Mouse (Mus musculus): Measurements from ENCODE around the gene Ldb3. TPM values are rescaled to one million over a fixed set of nuclear protein-coding genes. Genes with fewer than 3 reads are reported as not detected.
A peak's percentile ranks its signal among the peaks of the same experiment; 100 is the strongest.

Ldb3 gene
- polyA plus RNA-seq, 1 experiment from 2014 or later: 0.22 TPM

DNA sequence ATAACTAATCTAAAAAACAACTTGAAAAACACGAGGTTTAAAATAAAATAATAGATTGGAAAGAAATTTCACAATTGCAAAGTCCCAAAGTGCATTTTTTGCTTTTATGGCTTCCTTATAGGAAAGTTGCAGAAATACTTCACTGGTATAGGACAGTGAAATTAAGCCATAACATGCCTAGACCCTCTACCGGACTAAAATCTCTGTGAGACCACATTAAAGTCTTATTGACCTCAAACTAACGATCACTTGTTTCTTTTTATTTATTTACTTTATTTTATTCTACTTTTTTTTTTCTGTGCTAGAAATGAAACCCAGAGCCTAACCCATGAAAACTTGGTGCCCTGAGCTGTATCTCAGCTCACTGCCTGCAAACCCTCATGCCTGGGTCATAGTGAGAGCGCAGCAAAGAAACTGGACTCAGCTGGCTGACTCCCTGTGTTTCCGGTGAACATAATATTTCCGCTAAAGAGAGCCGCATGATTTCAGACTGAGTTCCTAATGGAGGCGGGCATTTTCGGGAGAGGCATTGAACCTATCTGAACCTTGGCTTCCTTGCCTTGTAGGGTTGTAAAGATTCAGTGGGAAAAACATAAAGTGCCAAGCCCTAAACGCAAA is 71.4 kb downstream of the Ldb3 start:
- Histone ChIP-seq H3K4me3 (no peak overlapping the region), H3K27me3 (no peaks in the 10 kb centered on the region), H3K27ac (no peak overlapping the region), H3K9ac (no peak overlapping the region), H3K9me3 (replicated peaks) (no peaks in the 10 kb centered on the region), H3K4me1 (no peaks in the 10 kb centered on the region), H3K36me3 (no peaks in the 10 kb centered on the region), H3K4me2 (replicated peaks) (no peak overlapping the region)
- no peak for ATAC-seq (ENCODE audit: low FRiP score)
- 86% methylated on average over 10 of the region's 10 CpGs for WGBS

- ATAC-seq (ENCODE audit: low FRiP score): no peak
- H3K27me3 ChIP-seq: no peaks in the 10 kb centered on the region
- no peak overlapping the region for H3K4me3 ChIP-seq
- no peak overlapping the region for H3K9ac ChIP-seq
- no peaks in the 10 kb centered on the region for H3K9me3 ChIP-seq (replicated peaks)
- no peaks in the 10 kb centered on the region for H3K36me3 ChIP-seq
- no peak overlapping the region for H3K4me2 ChIP-seq (replicated peaks)
- no peak overlapping the region for H3K27ac ChIP-seq
- 88% methylated on average over 5 of the region's 5 CpGs for WGBS
- H3K4me1 ChIP-seq: no peaks in the 10 kb centered on the region
Observed at GRCm38 (mm10) chr14:34515860-34516259, 72.6 kb downstream of the Ldb3 start.

GRCm38 (mm10) chr14:34514120-34514519 is 74.4 kb downstream of the Ldb3 start:
- Histone ChIP-seq H3K4me2 (replicated peaks) (no peak overlapping the region), H3K4me1 (peaks cover under 1% of the 10 kb centered on the region; the same call in 1 of the 2 replicates), H3K4me3 (no peak overlapping the region), H3K9ac (no peak overlapping the region), H3K27me3 (no peaks in the 10 kb centered on the region), H3K36me3 (no peaks in the 10 kb centered on the region), H3K9me3 (replicated peaks) (no peaks in the 10 kb centered on the region), H3K27ac (no peak overlapping the region)
- 52% methylated on average over 6 of the region's 6 CpGs for WGBS
- ATAC-seq (ENCODE audit: low FRiP score): no peak

- H3K27me3 ChIP-seq: no peaks in the 10 kb centered on the region
- H3K4me2 ChIP-seq (replicated peaks): no peak overlapping the region
- no peak overlapping the region for H3K4me3 ChIP-seq
- ATAC-seq (ENCODE audit: low FRiP score): no peak
- no peaks in the 10 kb centered on the region for H3K9me3 ChIP-seq (replicated peaks)
- no peak overlapping the region for H3K27ac ChIP-seq
- WGBS: 89% methylated on average over 4 of the region's 4 CpGs
- H3K36me3 ChIP-seq: no peaks in the 10 kb centered on the region
- H3K4me1 ChIP-seq: peaks cover 15% of the 10 kb centered on the region
- H3K9ac ChIP-seq: no peak overlapping the region
Observed at GRCm38 (mm10) chr14:34512602-34513001, 75.9 kb downstream of the Ldb3 start.

GRCm38 (mm10) chr14:34511901-34512300 is 76.6 kb downstream of the Ldb3 start:
- no peak for ATAC-seq (ENCODE audit: low FRiP score)
- Histone ChIP-seq H3K9me3 (replicated peaks) (no peaks in the 10 kb centered on the region), H3K36me3 (no peaks in the 10 kb centered on the region), H3K27me3 (no peaks in the 10 kb centered on the region), H3K27ac (no peak overlapping the region), H3K9ac (no peak overlapping the region), H3K4me3 (no peak overlapping the region), H3K4me2 (replicated peaks) (no peak overlapping the region), H3K4me1 (peaks cover 15% of the 10 kb centered on the region)
- WGBS: 81% methylated on average over 11 of the region's 11 CpGs

- WGBS: 57% methylated on average over 7 of the region's 7 CpGs
- Histone ChIP-seq H3K27ac (no peak overlapping the region), H3K9me3 (replicated peaks) (no peaks in the 10 kb centered on the region), H3K4me3 (no peak overlapping the region), H3K4me1 (peaks cover 15% of the 10 kb centered on the region), H3K36me3 (no peaks in the 10 kb centered on the region), H3K27me3 (no peaks in the 10 kb centered on the region), H3K9ac (no peak overlapping the region), H3K4me2 (replicated peaks) (no peak overlapping the region)
- no peak for ATAC-seq (ENCODE audit: low FRiP score)
Observed at GRCm38 (mm10) chr14:34508842-34509439, 79.5 kb downstream of the Ldb3 start.

- ATAC-seq (ENCODE audit: low FRiP score): peak; percentile 47
- no peak overlapping the region for H3K9ac ChIP-seq
Observed at GRCm38 (mm10) chr14:34508187-34508840, 80.2 kb downstream of the Ldb3 start.

GRCm38 (mm10) chr14:34505309-34505708 is 83.2 kb downstream of the Ldb3 start:
- Histone ChIP-seq H3K9ac (no peak overlapping the region), H3K4me2 (replicated peaks) (no peak overlapping the region), H3K9me3 (replicated peaks) (no peaks in the 10 kb centered on the region), H3K36me3 (no peaks in the 10 kb centered on the region), H3K27me3 (no peaks in the 10 kb centered on the region), H3K4me3 (no peak overlapping the region), H3K4me1 (peaks cover 22% of the 10 kb centered on the region), H3K27ac (no peak overlapping the region)
- 86% methylated on average over 7 of the region's 7 CpGs for WGBS
- no peak for ATAC-seq (ENCODE audit: low FRiP score)

More at GRCm38 (mm10) chr14:34508187-34508840, 80.2 kb downstream of the Ldb3 start:
- Histone ChIP-seq H3K36me3 (no peaks in the 10 kb centered on the region), H3K9me3 (replicated peaks) (no peaks in the 10 kb centered on the region), H3K4me3 (no peak overlapping the region), H3K27ac (no peak overlapping the region), H3K27me3 (no peaks in the 10 kb centered on the region), H3K4me2 (replicated peaks) (no peak overlapping the region), H3K4me1 (peaks cover 17% of the 10 kb centered on the region)
- 35% methylated on average over 4 of the region's 4 CpGs for WGBS

DNA sequence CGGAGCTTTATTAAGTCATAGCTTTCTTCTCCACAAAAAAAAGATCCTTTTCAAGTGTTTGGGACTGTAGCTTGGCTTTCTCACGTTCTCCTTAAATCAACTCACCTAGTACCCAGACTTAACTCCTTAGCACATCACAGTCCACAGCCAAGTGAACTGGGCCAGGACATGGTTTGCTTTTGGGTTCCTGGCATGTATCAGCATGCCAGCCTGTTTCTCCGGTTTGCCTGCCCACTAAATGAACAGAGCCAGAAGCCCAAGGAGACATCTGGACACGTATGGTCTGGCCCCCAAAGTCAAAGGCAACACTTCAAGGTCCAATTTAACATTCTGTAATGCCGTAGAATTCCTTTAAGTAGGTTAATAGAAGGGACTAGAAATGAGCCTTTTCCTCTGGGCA is 84.1 kb downstream of the Ldb3 start:
- Histone ChIP-seq H3K36me3 (no peaks in the 10 kb centered on the region), H3K4me2 (replicated peaks) (no peak overlapping the region)
- 89% methylated on average over 5 of the region's 5 CpGs for WGBS

DNA sequence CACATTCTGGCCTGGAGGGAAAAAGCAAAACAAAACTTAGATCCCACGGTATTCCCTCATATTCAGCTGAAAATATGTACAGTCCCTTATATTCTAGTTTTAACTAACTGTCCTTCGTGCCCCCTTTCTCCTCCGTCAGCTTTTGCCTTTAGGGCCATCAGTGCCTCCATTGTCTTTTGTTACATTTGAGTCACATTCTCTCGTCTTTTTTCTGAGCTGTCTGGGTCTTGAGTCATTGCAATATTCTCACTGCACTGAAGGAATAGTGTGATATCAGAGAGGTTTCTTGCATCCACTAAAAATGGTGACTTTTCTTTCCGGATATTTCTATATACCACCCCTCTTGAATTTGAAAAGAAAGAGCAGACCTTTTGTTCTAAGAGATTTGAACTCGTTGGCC is 84.7 kb downstream of the Ldb3 start:
- Histone ChIP-seq H3K4me1 (peaks cover 33% of the 10 kb centered on the region), H3K4me2 (replicated peaks) (peak overlapping the region; percentile 58), H3K27me3 (no peaks in the 10 kb centered on the region), H3K4me3 (no peak overlapping the region), H3K9me3 (replicated peaks) (no peaks in the 10 kb centered on the region), H3K27ac (peak overlapping the region; percentile 96; the same call in 1 of the 2 replicates), H3K9ac (no peak overlapping the region), H3K36me3 (no peaks in the 10 kb centered on the region)
- ATAC-seq (ENCODE audit: low FRiP score): no peak
- WGBS: 42% methylated on average over 6 of the region's 6 CpGs

More for the DNA sequence above, 84.1 kb downstream of the Ldb3 start:
- no peak overlapping the region for H3K27ac ChIP-seq
- ATAC-seq (ENCODE audit: low FRiP score): no peak
- no peak overlapping the region for H3K9ac ChIP-seq
- H3K4me1 ChIP-seq: peaks cover 31% of the 10 kb centered on the region
- no peak overlapping the region for H3K4me3 ChIP-seq
- no peaks in the 10 kb centered on the region for H3K27me3 ChIP-seq
- no peaks in the 10 kb centered on the region for H3K9me3 ChIP-seq (replicated peaks)

DNA sequence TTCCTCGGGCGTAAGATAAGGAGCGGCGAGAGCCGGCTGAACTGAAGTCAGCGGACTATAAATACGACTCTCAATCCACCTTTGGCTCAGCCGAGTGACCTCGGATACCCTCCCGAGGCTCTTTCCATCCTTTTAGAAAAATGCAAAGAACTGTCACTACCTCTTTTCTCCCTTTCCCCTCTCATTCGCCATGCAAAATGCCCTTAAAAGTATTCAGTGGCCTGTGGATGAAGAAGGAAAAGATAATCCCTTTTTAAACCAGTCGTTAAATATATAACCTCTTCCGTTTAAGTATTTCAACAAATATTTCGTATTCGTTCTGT is 85.2 kb downstream of the Ldb3 start, which contains the start of gene Bmpr1a:
Gene Bmpr1a, minus strand, starts transcription at position 17 of the 323 bp plus-strand sequence.
- no peaks in the 10 kb centered on the region for H3K9me3 ChIP-seq (replicated peaks)
- peak within 1 kb of the TSS; percentile 82 for H3K4me3 ChIP-seq
- H3K27me3 ChIP-seq: no peaks in the 10 kb centered on the region
- peak within 1 kb of the TSS; percentile 96 for H3K9ac ChIP-seq
- WGBS: 9% methylated on average over 15 of the region's 15 CpGs
- no peak for ATAC-seq (ENCODE audit: low FRiP score)
- no peaks in the 10 kb centered on the region for H3K36me3 ChIP-seq
- H3K27ac ChIP-seq: peak within 1 kb of the TSS; percentile 96
- peaks cover 33% of the 10 kb centered on the region for H3K4me1 ChIP-seq
- H3K4me2 ChIP-seq (replicated peaks): peak within 1 kb of the TSS; percentile 58

- WGBS: under 1% methylated on average over 92 of the region's 115 CpGs
- H3K4me2 ChIP-seq (replicated peaks): peak overlapping the region; percentile 58
- peak overlapping the region; percentile 96 for H3K27ac ChIP-seq
- peak overlapping the region; percentile 96 for H3K9ac ChIP-seq
- H3K9me3 ChIP-seq (replicated peaks): no peaks in the 10 kb centered on the region
- H3K36me3 ChIP-seq: no peaks in the 10 kb centered on the region
- no peaks in the 10 kb centered on the region for H3K27me3 ChIP-seq
- peaks cover 30% of the 10 kb centered on the region for H3K4me1 ChIP-seq
- peak overlapping the region; percentile 82 for H3K4me3 ChIP-seq
- peak; percentile 92 for ATAC-seq (ENCODE audit: low FRiP score)
Observed at GRCm38 (mm10) chr14:34502475-34503324, 85.8 kb downstream of the Ldb3 start.
